Mouse (Mus musculus): ENCODE data around the gene Gm15013.
"Not testable (repeated sequence)": the region's sequence is repeated elsewhere in the genome, so short reads cannot be mapped to it uniquely, and the experiment has no call there.

Gm15013 gene

GRCm38 (mm10) chrX:139714381-139714780, at the start of gene Gm15013:
Gm15013 (minus strand) TSS chrX:139714481.
- DNase-seq (ENCODE audit: low read depth, low spot score) = no peak

GRCm38 (mm10) chrX:139762546-139762945, 48.3 kb upstream of the Gm15013 start:
- DNase-seq (ENCODE audit: low read depth, low spot score) = no peak

GRCm38 (mm10) chrX:139758634-139759033, 44.4 kb upstream of the Gm15013 start:
- DNase-seq (ENCODE audit: low read depth, low spot score) = not testable (repeated sequence)

- peak; percentile 13 for DNase-seq (ENCODE audit: low read depth, low spot score)
Observed at GRCm38 (mm10) chrX:139751855-139752254, 37.6 kb upstream of the Gm15013 start.

- DNase-seq (ENCODE audit: low read depth, low spot score) = no peak
Observed at GRCm38 (mm10) chrX:139737066-139737465, 22.8 kb upstream of the Gm15013 start.

GRCm38 (mm10) chrX:139730541-139730940, 16.3 kb upstream of the Gm15013 start:
- no peak for DNase-seq (ENCODE audit: low read depth, low spot score)

- DNase-seq (ENCODE audit: low read depth, low spot score) = no peak
Observed at GRCm38 (mm10) chrX:139722350-139722749, 8.1 kb upstream of the Gm15013 start.

- DNase-seq (ENCODE audit: low read depth, low spot score) = peak; percentile 49
Observed at GRCm38 (mm10) chrX:139684775-139685695, 29.2 kb downstream of the Gm15013 start, which contains the start of gene Tbc1d8b. Tbc1d8b (plus strand) TSS chrX:139684996.

GRCm38 (mm10) chrX:139684410-139684774, 29.9 kb downstream of the Gm15013 start:
- no peak for DNase-seq (ENCODE audit: low read depth, low spot score)

- DNase-seq (ENCODE audit: low read depth, low spot score) = no peak
Observed at GRCm38 (mm10) chrX:139665829-139666228, 48.5 kb downstream of the Gm15013 start.

Data from retina, postnatal 7 days (tissue).